Mouse (Mus musculus) lung, embryonic 15.5 days (tissue): Measurements from ENCODE around the gene Rnf34. TPM values are rescaled to one million over a fixed set of nuclear protein-coding genes. Genes with fewer than 3 reads are reported as not detected.

Source experiments
- ATAC-seq: fragments of 200-750 bp; cut with Nextera tagmentation; 2 replicates; pipeline ENCODE4 v1.8.0; 2017; ENCODE audit warnings: moderate number of reproducible peaks, borderline replicate concordance; ENCODE audit not compliant: low FRiP score, low TSS enrichment; ENCODE audit errors: extremely low read depth
- H3K27ac ChIP-seq: fragments of 300-500 bp; sonication (generic); 2 replicates; pipeline ENCODE4 v1.5.1; 2015; ENCODE audit warnings: moderate library complexity, mild to moderate bottlenecking, inconsistent platforms
- H3K27me3 ChIP-seq: fragments of 300-500 bp; sonication (generic); 2 replicates; pipeline ENCODE4 v1.6.1; 2015; ENCODE audit warnings: inconsistent platforms
- H3K36me3 ChIP-seq: fragments of 300-500 bp; sonication (generic); 2 replicates; pipeline ENCODE4 v1.6.1; 2015; ENCODE audit warnings: inconsistent platforms
- H3K4me1 ChIP-seq: fragments of 300-500 bp; sonication (generic); 2 replicates; pipeline ENCODE4 v1.6.1; 2015; ENCODE audit warnings: inconsistent platforms
- H3K4me2 ChIP-seq: fragments of 300-500 bp; sonication (generic); 2 replicates; pipeline ENCODE4 v1.6.1; 2015; ENCODE audit warnings: inconsistent platforms, mild to moderate bottlenecking, moderate library complexity
- H3K4me3 ChIP-seq: fragments of 300-500 bp; sonication (generic); 2 replicates; pipeline ENCODE4 v1.5.1; 2015; ENCODE audit warnings: mild to moderate bottlenecking, inconsistent platforms
- H3K9ac ChIP-seq: fragments of 300-500 bp; sonication (generic); 2 replicates; pipeline ENCODE4 v1.6.1; 2015; ENCODE audit warnings: inconsistent platforms
- H3K9me3 ChIP-seq: fragments of 300-500 bp; sonication (generic); 2 replicates; pipeline ENCODE4 v1.6.1; 2016; ENCODE audit warnings: inconsistent platforms
- whole genome bisulfite sequencing: fragments of 180-500 bp; shearing (Covaris S2); methylation state at CpG from one replicate; pipeline ENCODE4 v1.1.7; 2015; 5-methylcytosine and 5-hydroxymethylcytosine counted together
- polyA plus RNA-seq: library from polyadenylated mRNA; unstranded; fragments of >200 nt; fragmentation: Nextera tagmentation; extraction: Ambion mirVana; gene quantifications from 2 replicates; pipeline ENCODE4 v1.2.1, GENCODE M21; 2015

Rnf34 gene
- polyA plus RNA-seq, 1 experiment from 2014 or later = 30.9 TPM

- Histone ChIP-seq H3K4me1 (peaks cover 13% of the 10 kb centered on the region), H3K4me2 (no peak overlapping the region), H3K9ac (no peak overlapping the region), H3K9me3 (no peaks in the 10 kb centered on the region), H3K36me3 (no peaks in the 10 kb centered on the region), H3K27me3 (no peaks in the 10 kb centered on the region), H3K27ac (no peak overlapping the region), H3K4me3 (no peak overlapping the region)
- WGBS = 72% methylated on average over 5 of the region's 5 CpGs
- no peak for ATAC-seq
These were observed 53.3 kb downstream of the Rnf34 start for GRCm38 (mm10) chr5:122903165-122903564.

GRCm38 (mm10) chr5:122907182-122907581 is 57.3 kb downstream of the Rnf34 start:
- H3K36me3 ChIP-seq = no peaks in the 10 kb centered on the region
- 83% methylated on average over 1 of the region's 1 CpGs for WGBS
- H3K27ac ChIP-seq = no peak overlapping the region
- H3K9ac ChIP-seq = no peak overlapping the region
- no peak for ATAC-seq
- H3K4me1 ChIP-seq = no peaks in the 10 kb centered on the region
- H3K4me3 ChIP-seq = no peak overlapping the region
- H3K4me2 ChIP-seq = no peak overlapping the region
- H3K27me3 ChIP-seq = no peaks in the 10 kb centered on the region
- H3K9me3 ChIP-seq = no peaks in the 10 kb centered on the region

GRCm38 (mm10) chr5:122908001-122908400 is 58.2 kb downstream of the Rnf34 start:
- 90% methylated on average over 2 of the region's 2 CpGs for WGBS
- no peak overlapping the region for H3K9ac ChIP-seq
- no peak overlapping the region for H3K4me2 ChIP-seq
- H3K4me3 ChIP-seq = no peak overlapping the region
- H3K4me1 ChIP-seq = no peaks in the 10 kb centered on the region
- H3K9me3 ChIP-seq = no peaks in the 10 kb centered on the region
- H3K36me3 ChIP-seq = no peaks in the 10 kb centered on the region
- H3K27me3 ChIP-seq = no peaks in the 10 kb centered on the region
- no peak overlapping the region for H3K27ac ChIP-seq
- ATAC-seq = no peak

- WGBS = 81% methylated on average over 18 of the region's 18 CpGs
- Histone ChIP-seq H3K4me1 (no peaks in the 10 kb centered on the region), H3K36me3 (no peaks in the 10 kb centered on the region), H3K4me2 (no peak overlapping the region), H3K9ac (no peak overlapping the region), H3K27me3 (no peaks in the 10 kb centered on the region), H3K27ac (no peak overlapping the region), H3K4me3 (no peak overlapping the region), H3K9me3 (no peaks in the 10 kb centered on the region)
- no peak for ATAC-seq
These were observed 59.6 kb downstream of the Rnf34 start for GRCm38 (mm10) chr5:122909481-122909880.

- Histone ChIP-seq H3K27me3 (no peaks in the 10 kb centered on the region), H3K9ac (no peak overlapping the region), H3K4me3 (no peak overlapping the region), H3K4me1 (no peaks in the 10 kb centered on the region), H3K9me3 (no peaks in the 10 kb centered on the region), H3K27ac (no peak overlapping the region), H3K36me3 (no peaks in the 10 kb centered on the region), H3K4me2 (no peak overlapping the region)
- ATAC-seq = no peak
- WGBS = 89% methylated on average over 4 of the region's 4 CpGs
These were observed 63.0 kb downstream of the Rnf34 start for GRCm38 (mm10) chr5:122912863-122913262.

GRCm38 (mm10) chr5:122916147-122916546 is 66.3 kb downstream of the Rnf34 start:
- no peaks in the 10 kb centered on the region for H3K36me3 ChIP-seq
- H3K27ac ChIP-seq = no peak overlapping the region
- WGBS = 89% methylated on average over 6 of the region's 6 CpGs
- H3K4me2 ChIP-seq = no peak overlapping the region
- no peak overlapping the region for H3K4me3 ChIP-seq
- H3K27me3 ChIP-seq = no peaks in the 10 kb centered on the region
- H3K9ac ChIP-seq = no peak overlapping the region
- H3K4me1 ChIP-seq = no peaks in the 10 kb centered on the region
- ATAC-seq = no peak
- no peaks in the 10 kb centered on the region for H3K9me3 ChIP-seq

GRCm38 (mm10) chr5:122917982-122918711 is 68.3 kb downstream of the Rnf34 start:
- Histone ChIP-seq H3K36me3 (no peaks in the 10 kb centered on the region), H3K4me3 (no peak overlapping the region), H3K4me2 (no peak overlapping the region), H3K27me3 (no peaks in the 10 kb centered on the region), H3K9me3 (no peaks in the 10 kb centered on the region), H3K27ac (no peak overlapping the region), H3K9ac (no peak overlapping the region), H3K4me1 (no peaks in the 10 kb centered on the region)
- ATAC-seq = no peak
- 41% methylated on average over 7 of the region's 7 CpGs for WGBS

- Histone ChIP-seq H3K4me1 (peaks cover under 1% of the 10 kb centered on the region; the same call in 1 of the 2 replicates), H3K9ac (no peak overlapping the region), H3K36me3 (no peaks in the 10 kb centered on the region), H3K9me3 (no peaks in the 10 kb centered on the region), H3K27me3 (no peaks in the 10 kb centered on the region), H3K4me3 (no peak overlapping the region), H3K4me2 (no peak overlapping the region), H3K27ac (no peak overlapping the region)
- 66% methylated on average over 5 of the region's 5 CpGs for WGBS
- ATAC-seq = no peak
These were observed 70.7 kb downstream of the Rnf34 start for GRCm38 (mm10) chr5:122920557-122920956.

Other genes starting within 250 kb of the Rnf34 start
- 36.3 and 37.3 TPM in 2 replicates for gene Ift81, start 235.5 kb upstream of the Rnf34 start, polyA plus RNA-seq
- gene P2rx7, start 206.1 kb upstream of the Rnf34 start, polyA plus RNA-seq = 3.1 and 3.3 TPM in 2 replicates
- 16.6 and 17.5 TPM in 2 replicates for gene P2rx4, start 142.5 kb upstream of the Rnf34 start, polyA plus RNA-seq
- gene Camkk2, start 70.6 kb upstream of the Rnf34 start, polyA plus RNA-seq = 35.0 and 36.4 TPM in 2 replicates
- gene Anapc5, start 28.7 kb upstream of the Rnf34 start, polyA plus RNA-seq = 431 and 432 TPM in 2 replicates
- 36.4 and 38.1 TPM in 2 replicates for gene Kdm2b, start 139.8 kb downstream of the Rnf34 start, polyA plus RNA-seq
- gene Orai1, start 165.0 kb downstream of the Rnf34 start, polyA plus RNA-seq = 18.2 and 20.0 TPM in 2 replicates
- gene Morn3, start 197.0 kb downstream of the Rnf34 start, polyA plus RNA-seq = 1.3 and 1.5 TPM in 2 replicates
- 12.8 and 14.0 TPM in 2 replicates for gene Tmem120b, start 218.4 kb downstream of the Rnf34 start, polyA plus RNA-seq